Mouse (Mus musculus) erythroid progenitor cell, adult 5-6 weeks (primary cell): Measurements from ENCODE around the gene Fnbp1l. TPM values are rescaled to one million over a fixed set of nuclear protein-coding genes. Genes with fewer than 3 reads are reported as not detected.

Experiments
- ATAC-seq: replicated peaks from 2 replicates; pipeline ENCODE4 v1.8.0; 2016; ENCODE audit warnings: moderate number of reproducible peaks, mild to moderate bottlenecking, moderate TSS enrichment, inconsistent platforms; ENCODE audit not compliant: poor library complexity, low FRiP score, severe bottlenecking
- total RNA-seq, 2 experiments: library from RNA; stranded (forward) in 1 of 2; stranded (reverse) in 1 of 2; fragments of 150-400 nt in 1 of 2; fragments of 186-747, 209-891 nt in 1 of 2; gene quantifications; 2 replicates each; pipeline versions ENCODE4 v1.2.3 to v1.2.4; 2015 to 2017; ENCODE audit warnings: low replicate concordance in 2 of 2

Gene Fnbp1l
- 0.36 and 4.2 TPM in 2 replicates for total RNA-seq (2015; ENCODE audit: low replicate concordance)
- 0.77 and 2.7 TPM in 2 replicates for total RNA-seq (2017; ENCODE audit: low replicate concordance)

- 0 out of 2 replicates have a peak, but pooled peaks have one; percentile 39 for ATAC-seq
These were observed at the start of gene Fnbp1l for GRCm38 (mm10) chr3:122618991-122619930. Gene Fnbp1l, minus strand, starts transcription at chr3:122619715.

GRCm38 (mm10) chr3:122660795-122661194 lies 41.3 kb upstream of the Fnbp1l start:
- no peak for ATAC-seq

- ATAC-seq: no peak
These were observed 39.9 kb upstream of the Fnbp1l start for GRCm38 (mm10) chr3:122659261-122659917.

- no peak for ATAC-seq
These were observed 27.8 kb upstream of the Fnbp1l start for GRCm38 (mm10) chr3:122647195-122647837.

GRCm38 (mm10) chr3:122640286-122640685 lies 20.8 kb upstream of the Fnbp1l start:
- no peak for ATAC-seq

- no peak for ATAC-seq
These were observed 19.6 kb upstream of the Fnbp1l start for GRCm38 (mm10) chr3:122639197-122639475.

GRCm38 (mm10) chr3:122638329-122639196 lies 19.0 kb upstream of the Fnbp1l start:
- peak; percentile 84 for ATAC-seq

GRCm38 (mm10) chr3:122637280-122637679 lies 17.8 kb upstream of the Fnbp1l start:
- ATAC-seq: no peak

- ATAC-seq: no peak
These were observed 15.7 kb upstream of the Fnbp1l start for GRCm38 (mm10) chr3:122635246-122635645.

- ATAC-seq: no peak
These were observed 10.1 kb upstream of the Fnbp1l start for GRCm38 (mm10) chr3:122629580-122629979.

- ATAC-seq: no peak
These were observed 9.4 kb upstream of the Fnbp1l start for GRCm38 (mm10) chr3:122628956-122629355.

- ATAC-seq: no peak
These were observed 9.0 kb upstream of the Fnbp1l start for GRCm38 (mm10) chr3:122628546-122628945.

GRCm38 (mm10) chr3:122627846-122628245 lies 8.3 kb upstream of the Fnbp1l start:
- ATAC-seq: no peak

GRCm38 (mm10) chr3:122624591-122624990 lies 5.1 kb upstream of the Fnbp1l start:
- no peak for ATAC-seq

- no peak for ATAC-seq
These were observed 893 bp upstream of the Fnbp1l start for GRCm38 (mm10) chr3:122620285-122620931.

- no peak for ATAC-seq
These were observed 393 bp upstream of the Fnbp1l start for GRCm38 (mm10) chr3:122619931-122620284.

- ATAC-seq: no peak
These were observed 1.1 kb downstream of the Fnbp1l start for GRCm38 (mm10) chr3:122618402-122618801.

GRCm38 (mm10) chr3:122617613-122618340 lies 1.7 kb downstream of the Fnbp1l start:
- no peak for ATAC-seq

- ATAC-seq: no peak
These were observed 7.0 kb downstream of the Fnbp1l start for GRCm38 (mm10) chr3:122612537-122612936.
